Mouse (Mus musculus): ENCODE measurements around the gene Steap1.

Gene Steap1

GRCm38 (mm10) chr5:5748866-5749682 lies at the start of gene Steap1:
TSS of gene Steap1 (minus strand) at chr5:5749326.
- DNase-seq (ENCODE audit: low spot score in 2 of 2) = peak; percentile 82 to 97

- no peak for DNase-seq (ENCODE audit: low spot score in 2 of 2)
These were observed 38.0 kb upstream of the Steap1 start for GRCm38 (mm10) chr5:5787106-5787505.

- DNase-seq (ENCODE audit: low spot score in 2 of 2) = no peak
These were observed 7.4 kb upstream of the Steap1 start for GRCm38 (mm10) chr5:5756392-5757019.

GRCm38 (mm10) chr5:5755039-5755438 lies 5.9 kb upstream of the Steap1 start:
- DNase-seq (ENCODE audit: low spot score in 2 of 2) = peak; percentile 8 to 49

GRCm38 (mm10) chr5:5749772-5750222 lies 671 bp upstream of the Steap1 start:
- DNase-seq (ENCODE audit: low spot score in 2 of 2) = peak; percentile 6 to 25

GRCm38 (mm10) chr5:5734445-5734844 lies 14.7 kb downstream of the Steap1 start:
- DNase-seq (ENCODE audit: low spot score in 2 of 2) = no peak

GRCm38 (mm10) chr5:5732858-5733257 lies 16.3 kb downstream of the Steap1 start:
- no peak for DNase-seq (ENCODE audit: low spot score in 2 of 2)

- DNase-seq (ENCODE audit: low spot score in 2 of 2) = no peak
These were observed 16.9 kb downstream of the Steap1 start for GRCm38 (mm10) chr5:5732208-5732607.

- no peak for DNase-seq (ENCODE audit: low spot score in 2 of 2)
These were observed 19.2 kb downstream of the Steap1 start for GRCm38 (mm10) chr5:5729904-5730303.

GRCm38 (mm10) chr5:5722217-5722616 lies 26.9 kb downstream of the Steap1 start:
- DNase-seq (ENCODE audit: low spot score in 2 of 2) = no peak

GRCm38 (mm10) chr5:5711032-5711431 lies 38.1 kb downstream of the Steap1 start:
- no peak for DNase-seq (ENCODE audit: low spot score in 2 of 2)

- DNase-seq (ENCODE audit: low spot score in 2 of 2) = no peak
These were observed 41.5 kb downstream of the Steap1 start for GRCm38 (mm10) chr5:5707341-5708278.

- no peak for DNase-seq (ENCODE audit: low spot score in 2 of 2)
These were observed 44.1 kb downstream of the Steap1 start for GRCm38 (mm10) chr5:5705019-5705418.

GRCm38 (mm10) chr5:5700386-5700785 lies 48.7 kb downstream of the Steap1 start:
- DNase-seq (ENCODE audit: low spot score in 2 of 2) = no peak

GRCm38 (mm10) chr5:5698830-5699229 lies 50.3 kb downstream of the Steap1 start:
- no peak for DNase-seq (ENCODE audit: low spot score in 2 of 2)

- DNase-seq (ENCODE audit: low spot score in 2 of 2) = no peak
These were observed 53.7 kb downstream of the Steap1 start for GRCm38 (mm10) chr5:5695401-5695942.

GRCm38 (mm10) chr5:5693956-5694653 lies 55.0 kb downstream of the Steap1 start, which contains the start of gene Steap2:
TSS of gene Steap2 (minus strand) at chr5:5694578.
- DNase-seq (ENCODE audit: low spot score in 2 of 2) = peak; percentile 36 to 47

GRCm38 (mm10) chr5:5693541-5693955 lies 55.6 kb downstream of the Steap1 start:
- no peak for DNase-seq (ENCODE audit: low spot score in 2 of 2)

- no peak for DNase-seq (ENCODE audit: low spot score in 2 of 2)
These were observed 56.9 kb downstream of the Steap1 start for GRCm38 (mm10) chr5:5692167-5692738.

GRCm38 (mm10) chr5:5688945-5689540 lies 60.1 kb downstream of the Steap1 start:
- no peak for DNase-seq (ENCODE audit: low spot score in 2 of 2)
